Mouse (Mus musculus): Measurements from ENCODE around the gene Pdzrn3. TPM values are rescaled to one million over a fixed set of nuclear protein-coding genes. Genes with fewer than 3 reads are reported as not detected.

Gene Pdzrn3
- polyA plus RNA-seq, 1 experiment from 2014 or later: 20.2 TPM

GRCm38 (mm10) chr6:101125396-101125795 lies 252.3 kb downstream of the Pdzrn3 start:
- Histone ChIP-seq H3K4me2 (no peak overlapping the region), H3K9me3 (no peaks in the 10 kb centered on the region), H3K36me3 (replicated peaks) (no peaks in the 10 kb centered on the region), H3K27ac (no peak overlapping the region), H3K9ac (no peak overlapping the region), H3K4me3 (no peak overlapping the region), H3K4me1 (no peaks in the 10 kb centered on the region), H3K27me3 (replicated peaks) (no peaks in the 10 kb centered on the region)
- ATAC-seq (replicated peaks): no peak
- WGBS: 73% methylated on average over 5 of the region's 5 CpGs

- H3K4me1 ChIP-seq: no peaks in the 10 kb centered on the region
- no peak overlapping the region for H3K4me2 ChIP-seq
- no peak overlapping the region for H3K4me3 ChIP-seq
- no peak for ATAC-seq (replicated peaks)
- no peaks in the 10 kb centered on the region for H3K36me3 ChIP-seq (replicated peaks)
- H3K27me3 ChIP-seq (replicated peaks): no peaks in the 10 kb centered on the region
- H3K27ac ChIP-seq: no peak overlapping the region
- H3K9me3 ChIP-seq: no peaks in the 10 kb centered on the region
- WGBS: 54% methylated on average over 1 of the region's 1 CpGs
- no peak overlapping the region for H3K9ac ChIP-seq
Observed at GRCm38 (mm10) chr6:101108951-101109350, 268.7 kb downstream of the Pdzrn3 start.

DNA sequence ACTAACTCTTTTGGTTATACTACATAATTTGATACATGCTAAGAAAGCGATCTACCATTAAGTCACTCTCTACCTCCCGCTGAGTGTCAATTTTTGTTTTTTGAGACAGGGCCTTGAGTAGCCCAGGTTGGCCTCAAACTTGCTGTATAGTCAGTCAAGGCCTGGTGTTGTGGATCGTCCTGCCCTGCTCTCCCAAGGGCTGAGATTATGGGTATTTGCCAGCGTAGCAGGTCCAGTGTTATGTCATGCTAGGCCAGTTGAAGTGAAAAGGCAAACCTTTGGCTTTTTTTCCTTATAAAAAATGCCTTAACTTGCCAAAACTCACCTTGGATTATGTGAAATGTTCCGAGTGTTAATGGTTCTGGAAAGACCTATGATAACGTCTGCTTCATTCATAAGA lies 274.2 kb downstream of the Pdzrn3 start:
- Histone ChIP-seq H3K9ac (no peak overlapping the region), H3K27ac (no peak overlapping the region), H3K36me3 (replicated peaks) (no peaks in the 10 kb centered on the region), H3K27me3 (replicated peaks) (no peaks in the 10 kb centered on the region), H3K9me3 (no peaks in the 10 kb centered on the region), H3K4me3 (no peak overlapping the region), H3K4me2 (no peak overlapping the region), H3K4me1 (no peaks in the 10 kb centered on the region)
- WGBS: 94% methylated on average over 6 of the region's 6 CpGs
- no peak for ATAC-seq (replicated peaks)

DNA sequence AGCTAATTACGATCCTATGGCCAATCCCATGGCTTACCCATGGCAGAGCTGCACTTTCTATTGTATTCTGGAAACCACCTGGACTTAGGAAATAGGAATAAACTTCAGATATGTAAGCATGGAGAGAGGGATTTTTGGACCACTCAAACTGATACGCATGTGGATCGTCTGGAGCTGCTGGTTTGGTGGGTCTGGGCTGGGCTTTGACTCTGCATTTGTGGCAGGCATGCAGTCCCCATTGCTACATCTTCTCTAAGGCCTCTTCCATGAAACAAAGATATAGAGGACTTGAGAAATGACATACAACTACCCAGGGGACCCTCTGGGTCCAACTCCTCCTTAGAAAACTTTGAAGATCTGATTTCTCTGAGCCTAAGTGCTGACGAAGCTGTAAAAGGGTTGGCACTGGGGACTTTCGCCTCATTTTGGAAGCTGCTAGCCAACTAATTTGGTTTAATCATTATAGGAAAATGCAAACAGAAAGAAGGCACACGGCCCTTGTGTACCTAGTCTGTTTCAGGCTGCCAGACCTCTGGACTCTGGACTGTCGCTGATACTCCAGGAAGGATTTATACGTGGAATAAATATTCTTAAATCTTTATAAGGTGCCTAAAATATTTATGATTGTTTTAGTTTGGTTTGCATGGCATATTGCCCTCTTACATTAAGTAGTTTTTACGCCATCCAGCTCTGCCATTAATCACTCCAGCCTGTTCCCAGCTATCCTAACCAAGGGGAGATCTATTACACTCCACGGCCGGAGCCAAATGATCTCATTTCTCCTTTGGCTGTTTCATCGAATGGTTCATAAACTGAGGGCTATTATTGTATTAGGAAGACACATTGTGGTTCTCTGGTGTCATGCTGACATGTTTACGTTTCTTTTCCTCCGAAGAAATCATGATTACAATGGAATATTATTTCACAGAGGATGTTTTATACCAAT lies 275.7 kb downstream of the Pdzrn3 start:
- 77% methylated on average over 14 of the region's 14 CpGs for WGBS
- Histone ChIP-seq H3K9me3 (no peaks in the 10 kb centered on the region), H3K4me3 (no peak overlapping the region), H3K36me3 (replicated peaks) (no peaks in the 10 kb centered on the region), H3K27ac (no peak overlapping the region), H3K27me3 (replicated peaks) (no peaks in the 10 kb centered on the region), H3K4me1 (no peaks in the 10 kb centered on the region), H3K9ac (no peak overlapping the region), H3K4me2 (no peak overlapping the region)
- no peak for ATAC-seq (replicated peaks)
